Mouse (Mus musculus): Measurements from ENCODE around the gene Dspp.

DNA sequence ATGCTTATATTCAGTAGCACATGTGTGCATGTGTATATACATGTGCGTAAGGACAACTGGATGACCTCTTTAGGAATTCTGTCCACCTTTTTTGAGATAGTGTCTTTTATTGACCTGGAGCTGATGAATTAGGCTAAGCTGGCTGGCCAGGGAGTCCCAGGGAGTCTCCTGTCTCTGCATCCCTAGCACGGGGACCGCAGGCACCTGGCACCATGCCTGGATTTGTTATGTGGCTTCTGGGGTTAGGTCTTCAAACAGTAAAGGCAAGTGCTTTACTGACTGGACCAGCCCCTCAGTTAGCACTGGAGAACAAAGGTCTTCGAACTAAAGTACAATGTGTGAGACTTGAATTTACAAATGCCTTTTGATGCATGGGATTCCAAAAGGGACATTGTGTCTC, 26.5 kb upstream of the Dspp start:
- TF ChIP-seq CTCF (IDR thresholded peaks at IDR 0.05; ENCODE audit: low read depth) (no peak), EP300 (IDR thresholded peaks at IDR 0.05; ENCODE audit: low read depth) (no peak)
